Mouse (Mus musculus) kidney, adult 2 months (tissue): Measurements from ENCODE around the gene Smad6. TPM values are rescaled to one million over a fixed set of nuclear protein-coding genes. Genes with fewer than 3 reads are reported as not detected.

Source experiments
- DNase-seq: peaks from one replicate; pipeline ENCODE4 v3.0.0; 2021
- H3K27ac ChIP-seq: fragments of 200-500 bp; 2 replicates; pipeline ENCODE4 v1.5.1; 2012; ENCODE audit warnings: low read depth, low read length, control low read depth, inconsistent platforms; ENCODE audit not compliant: insufficient read depth
- H3K27me3 ChIP-seq: fragments of 200-500 bp; replicated peaks from 2 replicates; pipeline ENCODE4 v1.6.1; 2012; ENCODE audit warnings: mild to moderate bottlenecking, moderate library complexity, low read length, inconsistent platforms; ENCODE audit not compliant: control insufficient read depth, insufficient read depth
- H3K36me3 ChIP-seq: fragments of 200-500 bp; 2 replicates; pipeline ENCODE4 v1.6.1; 2012; ENCODE audit warnings: mild to moderate bottlenecking, moderate library complexity, low read length, inconsistent platforms; ENCODE audit not compliant: control insufficient read depth, insufficient read depth
- H3K4me1 ChIP-seq: fragments of 200-500 bp; 2 replicates; pipeline ENCODE4 v1.6.1; 2011; ENCODE audit warnings: low read length; ENCODE audit not compliant: control insufficient read depth, insufficient read depth
- H3K4me3 ChIP-seq: fragments of 200-500 bp; 2 replicates; pipeline ENCODE4 v1.5.1; 2011; ENCODE audit warnings: mild to moderate bottlenecking, low read depth, low read length, control low read depth; ENCODE audit not compliant: insufficient read depth
- CTCF ChIP-seq: fragments of 200-500 bp; conservative IDR thresholded peaks from 2 replicates; pipeline ENCODE4 v1.5.1; 2011; ENCODE audit warnings: low read depth, mild to moderate bottlenecking, control low read depth, low read length, moderate library complexity, mixed read lengths; ENCODE audit not compliant: insufficient read depth, insufficient read length
- POLR2A ChIP-seq: fragments of 200-500 bp; IDR thresholded peaks from one replicate; pipeline ENCODE4 v1.6.1; 2011; ENCODE audit warnings: low read depth, low read length, control low read depth
- WGBS: fragments of 180-500 bp; shearing (Covaris S2); methylation state at CpG from one replicate; pipeline ENCODE4 v1.1.7; 2018; 5-methylcytosine and 5-hydroxymethylcytosine counted together
- polyA plus RNA-seq: library from polyadenylated mRNA; depleted of rRNA; stranded (reverse); fragments of >200 nt; gene quantifications from 2 replicates; pipeline ENCODE4 v1.2.3, GENCODE M21; 2012

The Smad6 gene
- polyA plus RNA-seq, 1 experiment: 15.9 TPM

- no peak for DNase-seq
- H3K4me3 ChIP-seq: no peak overlapping the region
- peaks cover 7% of the 10 kb centered on the region for H3K4me1 ChIP-seq
- H3K27ac ChIP-seq: peak overlapping the region; percentile 44; the same call in 1 of the 2 replicates
- WGBS: 81% methylated on average over 8 of the region's 8 CpGs
- TF ChIP-seq POLR2A (no peak), CTCF (no peak)
- no peaks in the 10 kb centered on the region for H3K27me3 ChIP-seq
- no peaks in the 10 kb centered on the region for H3K36me3 ChIP-seq
Measured at GRCm38 (mm10) chr9:64044343-64044742, 22.5 kb upstream of the Smad6 start.

- Histone ChIP-seq H3K27me3 (no peaks in the 10 kb centered on the region), H3K36me3 (no peaks in the 10 kb centered on the region), H3K4me3 (no peak overlapping the region), H3K27ac (no peak overlapping the region), H3K4me1 (peaks cover 6% of the 10 kb centered on the region)
- peak; percentile 24 for DNase-seq
- TF ChIP-seq POLR2A (no peak), CTCF (no peak)
- 75% methylated on average over 4 of the region's 4 CpGs for WGBS
Measured at GRCm38 (mm10) chr9:64042911-64043310, 21.1 kb upstream of the Smad6 start.

GRCm38 (mm10) chr9:64042216-64042615 is 20.4 kb upstream of the Smad6 start:
- Histone ChIP-seq H3K4me3 (no peak overlapping the region), H3K4me1 (peaks cover 6% of the 10 kb centered on the region), H3K27ac (no peak overlapping the region), H3K36me3 (no peaks in the 10 kb centered on the region), H3K27me3 (no peaks in the 10 kb centered on the region)
- 89% methylated on average over 8 of the region's 8 CpGs for WGBS
- TF ChIP-seq CTCF: no peak
- no peak for TF ChIP-seq POLR2A
- DNase-seq: no peak

GRCm38 (mm10) chr9:64029908-64030631 is 8.2 kb upstream of the Smad6 start:
- Histone ChIP-seq H3K4me3 (no peak overlapping the region), H3K4me1 (no peaks in the 10 kb centered on the region), H3K27me3 (no peaks in the 10 kb centered on the region), H3K36me3 (no peaks in the 10 kb centered on the region), H3K27ac (no peak overlapping the region)
- TF ChIP-seq POLR2A (no peak), CTCF (no peak)
- peak; percentile 66 for DNase-seq
- WGBS: 68% methylated on average over 6 of the region's 6 CpGs

- Histone ChIP-seq H3K27me3 (no peaks in the 10 kb centered on the region), H3K27ac (no peak overlapping the region), H3K36me3 (no peaks in the 10 kb centered on the region), H3K4me3 (no peak overlapping the region), H3K4me1 (peaks cover 2% of the 10 kb centered on the region; the same call in 1 of the 2 replicates)
- no peak for TF ChIP-seq POLR2A
- peak; percentile 81 for TF ChIP-seq CTCF
- 10% methylated on average over 3 of the region's 3 CpGs for WGBS
- peak; percentile 81 for DNase-seq
Measured at GRCm38 (mm10) chr9:64025565-64025964, 3.7 kb upstream of the Smad6 start.

DNA sequence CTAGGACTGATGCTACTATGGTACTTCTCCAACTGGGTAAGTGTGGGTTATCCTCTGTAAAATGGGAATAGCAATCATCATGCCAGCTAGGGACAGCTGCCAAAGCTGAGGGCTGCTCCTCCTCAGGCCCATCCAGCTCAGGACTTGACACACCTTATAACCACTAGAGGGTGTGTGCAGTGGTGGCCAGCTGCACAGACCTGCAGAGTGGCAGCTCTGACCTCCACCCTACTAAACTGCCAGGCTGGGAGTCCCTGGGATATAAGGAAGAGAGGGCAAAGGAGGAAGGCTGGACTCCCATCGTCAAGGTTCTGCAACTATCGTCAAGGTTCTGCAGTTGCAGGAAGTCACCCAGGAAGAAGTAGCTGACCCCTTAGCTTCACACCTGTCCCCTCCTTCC is 3.1 kb upstream of the Smad6 start:
- peak; percentile 50 for DNase-seq
- Histone ChIP-seq H3K27me3 (no peaks in the 10 kb centered on the region), H3K4me3 (no peak overlapping the region), H3K27ac (no peak overlapping the region), H3K36me3 (no peaks in the 10 kb centered on the region), H3K4me1 (peaks cover 2% of the 10 kb centered on the region; the same call in 1 of the 2 replicates)
- peak; percentile 54 for TF ChIP-seq CTCF
- no peak for TF ChIP-seq POLR2A
- 7% methylated on average over 2 of the region's 2 CpGs for WGBS

- peak; percentile 99 for DNase-seq
- Histone ChIP-seq H3K27me3 (no peaks in the 10 kb centered on the region), H3K27ac (peak overlapping the region; percentile 84), H3K4me1 (peaks cover 2% of the 10 kb centered on the region; the same call in 1 of the 2 replicates), H3K36me3 (no peaks in the 10 kb centered on the region), H3K4me3 (peak overlapping the region; percentile 65)
- no peak for TF ChIP-seq CTCF
- no peak for TF ChIP-seq POLR2A
- WGBS: under 1% methylated on average over 52 of the region's 54 CpGs
Measured at GRCm38 (mm10) chr9:64022562-64023366, 905 bp upstream of the Smad6 start.
